Mouse (Mus musculus) cortical plate, adult 2 months (tissue): ENCODE data around the gene Fth1. TPM values are rescaled to one million over a fixed set of nuclear protein-coding genes. Genes with fewer than 3 reads are reported as not detected.

Experiments used
- H3K27ac ChIP-seq: fragments of 200-500 bp; 2 replicates; pipeline ENCODE4 v1.5.1; 2012; ENCODE audit warnings: low read length, control low read depth, inconsistent platforms; ENCODE audit not compliant: insufficient read depth
- H3K4me1 ChIP-seq: fragments of 200-500 bp; 2 replicates; pipeline ENCODE4 v1.6.1; 2011; ENCODE audit warnings: low read length; ENCODE audit not compliant: control insufficient read depth, insufficient read depth
- H3K4me3 ChIP-seq: fragments of 200-500 bp; 2 replicates; pipeline ENCODE4 v1.5.1; 2011; ENCODE audit warnings: mild to moderate bottlenecking, low read length, control low read depth; ENCODE audit not compliant: insufficient read depth
- CTCF ChIP-seq: fragments of 200-500 bp; IDR thresholded peaks from 2 replicates; pipeline ENCODE4 v1.5.1; 2011; ENCODE audit warnings: mild to moderate bottlenecking, control low read depth, low read length; ENCODE audit not compliant: insufficient read depth; ENCODE audit errors: extremely low read depth
- POLR2A ChIP-seq: fragments of 200-500 bp; IDR thresholded peaks from 2 replicates; pipeline ENCODE4 v1.6.1; 2011; ENCODE audit warnings: mild to moderate bottlenecking, low read length, control low read depth; ENCODE audit not compliant: insufficient read depth; ENCODE audit errors: extremely low read depth
- polyA plus RNA-seq: library from polyadenylated mRNA; depleted of rRNA; stranded (reverse); fragments of >200 nt; gene quantifications from 2 replicates; pipeline ENCODE4 v1.2.3, GENCODE M21; 2012; rRNA removed

Gene Fth1
- polyA plus RNA-seq, 1 experiment, result 6,156 TPM

- TF ChIP-seq CTCF, result no peak
- TF ChIP-seq POLR2A, result no peak
- Histone ChIP-seq H3K27ac (no peak overlapping the region), H3K4me3 (no peak overlapping the region), H3K4me1 (no peaks in the 10 kb centered on the region)
These were observed 54.0 kb downstream of the Fth1 start for GRCm38 (mm10) chr19:10034356-10034755.

Other genes with a start within 250 kb of the Fth1 start
- not detected in 2 replicates for gene Scgb2a2, start 133.0 kb upstream of the Fth1 start, polyA plus RNA-seq
- 23.7 and 26.3 TPM in 2 replicates for gene Incenp, start 81.0 kb upstream of the Fth1 start, polyA plus RNA-seq
- 0.98 and 1.1 TPM in 2 replicates for gene Best1, start 21.0 kb downstream of the Fth1 start, polyA plus RNA-seq
- 12.9 and 13.6 TPM in 2 replicates for gene Rab3il1, start 21.1 kb downstream of the Fth1 start, polyA plus RNA-seq
- 44.5 and 44.6 TPM in 2 replicates for gene Fads3, start 61.0 kb downstream of the Fth1 start, polyA plus RNA-seq
- gene Fads2, start 121.1 kb downstream of the Fth1 start, polyA plus RNA-seq, result 159 and 163 TPM in 2 replicates
- gene Fads1, start 202.3 kb downstream of the Fth1 start, polyA plus RNA-seq, result 195 and 212 TPM in 2 replicates
- gene Tmem258, start 223.4 kb downstream of the Fth1 start, polyA plus RNA-seq, result 51.0 and 60.1 TPM in 2 replicates
- gene Fen1, start 223.6 kb downstream of the Fth1 start, polyA plus RNA-seq, result 12.1 and 12.5 TPM in 2 replicates